Mouse (Mus musculus): Measurements from ENCODE around the gene Tenm2. TPM values are rescaled to one million over a fixed set of nuclear protein-coding genes. Genes with fewer than 3 reads are reported as not detected.

Gene Tenm2
- total and polyA plus RNA-seq, 3 experiments, result not detected

GRCm38 (mm10) chr11:35968291-35968690 lies 1267.5 kb downstream of the Tenm2 start:
- H3K9me3 ChIP-seq (replicated peaks; ENCODE audit: low read length), result no peaks in the 10 kb centered on the region

DNA sequence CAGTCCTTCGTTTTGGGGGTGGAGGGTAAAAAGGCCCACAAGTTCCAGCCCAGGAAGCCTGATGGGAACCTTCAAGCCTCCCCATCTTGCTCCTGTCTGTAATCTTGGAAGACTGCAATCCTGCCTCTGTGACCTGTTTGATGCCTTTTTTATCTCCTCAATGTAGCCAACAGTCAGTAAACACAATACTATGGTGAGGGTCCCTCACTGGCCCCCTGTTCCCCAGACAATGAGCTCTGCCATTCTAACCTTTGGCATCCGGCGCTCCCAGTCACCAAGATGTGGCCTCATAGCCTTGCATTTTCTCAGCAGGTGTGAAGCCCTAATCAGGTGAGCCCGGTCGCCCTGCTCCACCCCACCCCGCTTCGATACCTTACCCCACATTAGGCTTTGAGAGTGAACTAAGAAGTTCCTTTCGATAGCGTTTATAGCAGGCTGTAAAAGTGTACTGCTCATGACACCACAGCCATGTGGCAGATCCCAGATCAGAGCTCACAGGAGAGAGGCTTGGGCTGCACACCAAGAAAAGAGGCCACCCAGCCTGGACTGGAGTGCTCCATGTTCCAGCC lies 1271.7 kb downstream of the Tenm2 start:
- TF ChIP-seq JUN (IDR thresholded peaks at IDR 0.05; ENCODE audit: insufficient read depth, low read depth, low read length) (no peak), CHD1 (IDR thresholded peaks at IDR 0.05; ENCODE audit: low read depth, low read length) (no peak), POLR2A (IDR thresholded peaks at IDR 0.05; ENCODE audit: low read depth, low read length) (no peak), UBTF (IDR thresholded peaks at IDR 0.05; ENCODE audit: low read depth, low read length) (no peak), NRF1 (IDR thresholded peaks at IDR 0.05; ENCODE audit: low read depth, low read length) (no peak), CHD2 (IDR thresholded peaks at IDR 0.05; ENCODE audit: low read length) (no peak), ETS1 (conservative IDR thresholded peaks at IDR 0.05; ENCODE audit: low read depth, low read length) (no peak), NELFE (IDR thresholded peaks at IDR 0.05; ENCODE audit: low read depth, low read length) (no peak), CTCF (conservative IDR thresholded peaks at IDR 0.05 in 1 of 2, IDR thresholded peaks at IDR 0.05 in 1 of 2; ENCODE audit: low read depth in 2 of 2, low read length in 2 of 2) (no peak)
- H3K4me2 ChIP-seq (ENCODE audit: insufficient read depth, low read depth, poor library complexity, severe bottlenecking), result no peak overlapping the region
- H3K9me3 ChIP-seq (replicated peaks; ENCODE audit: low read length), result no peaks in the 10 kb centered on the region
- H3K36me3 ChIP-seq (replicated peaks in 1 of 2; ENCODE audit: control insufficient read depth in 1 of 2, insufficient read depth in 1 of 2, low read length in 1 of 2), result no peaks in the 10 kb centered on the region
- no peak overlapping the region for H3K4me3 ChIP-seq (replicated peaks in 1 of 3; ENCODE audit: low read depth in 2 of 3, low read length in 2 of 3, poor library complexity in 1 of 3)
- no peaks in the 10 kb centered on the region for H3K79me2 ChIP-seq (replicated peaks; ENCODE audit: control insufficient read depth, extremely low read depth, insufficient read depth, poor library complexity, severe bottlenecking)
- H3K27me3 ChIP-seq (replicated peaks), result no peaks in the 10 kb centered on the region
- H3K9ac ChIP-seq (ENCODE audit: insufficient read depth, low read depth), result no peak overlapping the region
- in situ Hi-C loops (cut with MboI; ENCODE audit: low pct_ligation_motif_present, low pct_unique_long_range_greater_than_20kb, low sequenced_read_pairs) (no loop called here), dilution Hi-C loops (cut with MboI; ENCODE audit: extremely low pct_ligation_motif_present, extremely low pct_unique_long_range_greater_than_20kb, low sequenced_read_pairs) (no loop called here)
- DNase-seq (ENCODE audit: extremely low read depth), result no peak
- H3K4me1 ChIP-seq (ENCODE audit: control insufficient read depth in 1 of 2, insufficient read depth in 2 of 2), result no peaks in the 10 kb centered on the region
- H3K27ac ChIP-seq (ENCODE audit: insufficient read depth, low read depth), result no peak overlapping the region

More at GRCm38 (mm10) chr11:35968291-35968690, 1267.5 kb downstream of the Tenm2 start:
- DNase-seq (ENCODE audit: extremely low read depth), result no peak
- H3K27me3 ChIP-seq (replicated peaks), result no peaks in the 10 kb centered on the region
- in situ Hi-C loops (cut with MboI; ENCODE audit: low pct_ligation_motif_present, low pct_unique_long_range_greater_than_20kb, low sequenced_read_pairs), result no loop called here
- no peak overlapping the region for H3K27ac ChIP-seq (ENCODE audit: insufficient read depth, low read depth)
- H3K36me3 ChIP-seq (replicated peaks in 1 of 2; ENCODE audit: control insufficient read depth in 1 of 2, insufficient read depth in 1 of 2, low read length in 1 of 2), result no peaks in the 10 kb centered on the region
- no peak for TF ChIP-seq MAX (IDR thresholded peaks at IDR 0.05; ENCODE audit: low read length)
- TF ChIP-seq POLR2AphosphoS2 (IDR thresholded peaks at IDR 0.05; ENCODE audit: low read depth, low read length), result no peak
- no peak for TF ChIP-seq PAX5 (IDR thresholded peaks at IDR 0.05; ENCODE audit: low read length)
- TF ChIP-seq ZKSCAN1 (IDR thresholded peaks at IDR 0.05; ENCODE audit: borderline replicate concordance, low read depth, low read length), result no peak
- no peak for TF ChIP-seq MEF2A (IDR thresholded peaks at IDR 0.05; ENCODE audit: borderline replicate concordance, low read depth, low read length)
- TF ChIP-seq ZNF384 (IDR thresholded peaks at IDR 0.05; ENCODE audit: low read depth, low read length), result no peak
- no peak for TF ChIP-seq RCOR1 (conservative IDR thresholded peaks at IDR 0.05; ENCODE audit: low read depth, low read length)
- TF ChIP-seq HCFC1 (IDR thresholded peaks at IDR 0.05; ENCODE audit: low read depth, low read length), result no peak
- TF ChIP-seq JUN (IDR thresholded peaks at IDR 0.05; ENCODE audit: insufficient read depth, low read depth, low read length), result no peak
- H3K9ac ChIP-seq (ENCODE audit: insufficient read depth, low read depth), result no peak overlapping the region
- dilution Hi-C loops (cut with MboI; ENCODE audit: extremely low pct_ligation_motif_present, extremely low pct_unique_long_range_greater_than_20kb, low sequenced_read_pairs), result no loop called here
- H3K4me2 ChIP-seq (ENCODE audit: insufficient read depth, low read depth, poor library complexity, severe bottlenecking), result no peak overlapping the region
- H3K79me2 ChIP-seq (replicated peaks; ENCODE audit: control insufficient read depth, extremely low read depth, insufficient read depth, poor library complexity, severe bottlenecking), result no peaks in the 10 kb centered on the region
- H3K4me3 ChIP-seq (replicated peaks in 1 of 3; ENCODE audit: low read depth in 2 of 3, low read length in 2 of 3, poor library complexity in 1 of 3), result no peak overlapping the region
- H3K4me1 ChIP-seq (ENCODE audit: control insufficient read depth in 1 of 2, insufficient read depth in 2 of 2), result peaks cover 0 to 14% of the 10 kb centered on the region in 2 experiments; a peak in 2 of 4 replicates
